Mouse (Mus musculus): ENCODE results near the gene Wfdc17. TPM values are rescaled to one million over a fixed set of nuclear protein-coding genes. Genes with fewer than 3 reads are reported as not detected.

The Wfdc17 gene
- polyA plus RNA-seq, 1 experiment from 2014 or later, result 1.9 TPM

DNA sequence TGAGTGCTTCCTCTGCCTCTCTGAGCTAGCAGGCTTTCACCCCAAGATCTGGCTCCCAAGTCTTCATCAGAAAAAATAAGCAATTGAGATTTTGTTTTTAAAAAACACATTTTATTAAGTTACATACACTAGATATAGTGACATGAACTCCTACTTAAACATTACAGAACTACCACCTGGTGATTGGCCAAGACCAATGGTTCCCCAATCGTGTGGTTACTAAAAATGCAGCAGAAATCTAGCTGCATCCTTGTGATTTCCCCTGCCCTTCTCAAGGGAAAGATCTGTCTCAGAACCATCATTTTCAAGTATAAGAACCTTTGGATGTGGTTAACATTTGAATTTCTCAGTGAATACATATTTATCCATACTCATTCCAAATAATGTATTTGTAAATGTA lies 30.4 kb downstream of the Wfdc17 start:
- H3K9ac ChIP-seq (ENCODE audit: low read depth, low read length), result no peak overlapping the region
- no peak overlapping the region for H3K4me3 ChIP-seq (ENCODE audit: low read length)
- no peaks in the 10 kb centered on the region for H3K36me3 ChIP-seq (ENCODE audit: control insufficient read depth, insufficient read depth, low read length)
- 79% methylated on average over 1 of the region's 1 CpGs for WGBS
- H3K27ac ChIP-seq (ENCODE audit: low read length), result no peak overlapping the region
- no peaks in the 10 kb centered on the region for H3K27me3 ChIP-seq (replicated peaks; ENCODE audit: control insufficient read depth, insufficient read depth, low read length)
- H3K9me3 ChIP-seq (ENCODE audit: control insufficient read depth, low read length), result no peaks in the 10 kb centered on the region
- no peak overlapping the region for H3K4me2 ChIP-seq (ENCODE audit: low read depth, low read length)
- H3K4me1 ChIP-seq (ENCODE audit: control insufficient read depth, insufficient read depth, low read length), result no peaks in the 10 kb centered on the region
- ATAC-seq, result no peak

GRCm38 (mm10) chr11:83735881-83736280 lies 32.1 kb downstream of the Wfdc17 start:
- Histone ChIP-seq H3K27me3 (replicated peaks; ENCODE audit: control insufficient read depth, insufficient read depth, low read length) (no peaks in the 10 kb centered on the region), H3K4me1 (ENCODE audit: control insufficient read depth, insufficient read depth, low read length) (no peaks in the 10 kb centered on the region), H3K36me3 (ENCODE audit: control insufficient read depth, insufficient read depth, low read length) (no peaks in the 10 kb centered on the region), H3K9me3 (ENCODE audit: control insufficient read depth, low read length) (no peaks in the 10 kb centered on the region), H3K4me3 (ENCODE audit: low read length) (no peak overlapping the region), H3K4me2 (ENCODE audit: low read depth, low read length) (no peak overlapping the region), H3K9ac (ENCODE audit: low read depth, low read length) (no peak overlapping the region), H3K27ac (ENCODE audit: low read length) (no peak overlapping the region)
- no peak for ATAC-seq
- 84% methylated on average over 2 of the region's 2 CpGs for WGBS

- 82% methylated on average over 3 of the region's 3 CpGs for WGBS
- H3K9me3 ChIP-seq (ENCODE audit: control insufficient read depth, low read length), result no peaks in the 10 kb centered on the region
Observed at GRCm38 (mm10) chr11:83737109-83737558, 33.3 kb downstream of the Wfdc17 start.

GRCm38 (mm10) chr11:83739241-83739640 lies 35.5 kb downstream of the Wfdc17 start:
- ATAC-seq, result no peak
- Histone ChIP-seq H3K4me3 (ENCODE audit: low read length) (no peak overlapping the region), H3K27ac (ENCODE audit: low read length) (no peak overlapping the region), H3K4me2 (ENCODE audit: low read depth, low read length) (no peak overlapping the region), H3K9ac (ENCODE audit: low read depth, low read length) (no peak overlapping the region), H3K27me3 (replicated peaks; ENCODE audit: control insufficient read depth, insufficient read depth, low read length) (no peaks in the 10 kb centered on the region), H3K9me3 (ENCODE audit: control insufficient read depth, low read length) (no peaks in the 10 kb centered on the region), H3K4me1 (ENCODE audit: control insufficient read depth, insufficient read depth, low read length) (no peaks in the 10 kb centered on the region), H3K36me3 (ENCODE audit: control insufficient read depth, insufficient read depth, low read length) (no peaks in the 10 kb centered on the region)
- 22% methylated on average over 5 of the region's 5 CpGs for WGBS

More at GRCm38 (mm10) chr11:83737109-83737558, 33.3 kb downstream of the Wfdc17 start:
- H3K9ac ChIP-seq (ENCODE audit: low read depth, low read length), result no peak overlapping the region
- no peaks in the 10 kb centered on the region for H3K4me1 ChIP-seq (ENCODE audit: control insufficient read depth, insufficient read depth, low read length)
- no peak overlapping the region for H3K4me2 ChIP-seq (ENCODE audit: low read depth, low read length)
- no peak overlapping the region for H3K27ac ChIP-seq (ENCODE audit: low read length)
- no peak for ATAC-seq
- no peaks in the 10 kb centered on the region for H3K36me3 ChIP-seq (ENCODE audit: control insufficient read depth, insufficient read depth, low read length)
- no peak overlapping the region for H3K4me3 ChIP-seq (ENCODE audit: low read length)
- H3K27me3 ChIP-seq (replicated peaks; ENCODE audit: control insufficient read depth, insufficient read depth, low read length), result no peaks in the 10 kb centered on the region

GRCm38 (mm10) chr11:83740443-83740991 lies 36.7 kb downstream of the Wfdc17 start:
- Histone ChIP-seq H3K36me3 (ENCODE audit: control insufficient read depth, insufficient read depth, low read length) (no peaks in the 10 kb centered on the region), H3K9me3 (ENCODE audit: control insufficient read depth, low read length) (no peaks in the 10 kb centered on the region), H3K9ac (ENCODE audit: low read depth, low read length) (no peak overlapping the region), H3K4me1 (ENCODE audit: control insufficient read depth, insufficient read depth, low read length) (no peaks in the 10 kb centered on the region), H3K27ac (ENCODE audit: low read length) (no peak overlapping the region), H3K27me3 (replicated peaks; ENCODE audit: control insufficient read depth, insufficient read depth, low read length) (no peaks in the 10 kb centered on the region), H3K4me3 (ENCODE audit: low read length) (no peak overlapping the region), H3K4me2 (ENCODE audit: low read depth, low read length) (no peak overlapping the region)
- no peak for ATAC-seq
- 82% methylated on average over 4 of the region's 4 CpGs for WGBS

GRCm38 (mm10) chr11:83741841-83742240 lies 38.0 kb downstream of the Wfdc17 start:
- Histone ChIP-seq H3K4me2 (ENCODE audit: low read depth, low read length) (no peak overlapping the region), H3K4me3 (ENCODE audit: low read length) (no peak overlapping the region), H3K4me1 (ENCODE audit: control insufficient read depth, insufficient read depth, low read length) (no peaks in the 10 kb centered on the region), H3K36me3 (ENCODE audit: control insufficient read depth, insufficient read depth, low read length) (no peaks in the 10 kb centered on the region), H3K9me3 (ENCODE audit: control insufficient read depth, low read length) (no peaks in the 10 kb centered on the region), H3K27ac (ENCODE audit: low read length) (no peak overlapping the region), H3K9ac (ENCODE audit: low read depth, low read length) (no peak overlapping the region), H3K27me3 (replicated peaks; ENCODE audit: control insufficient read depth, insufficient read depth, low read length) (no peaks in the 10 kb centered on the region)
- ATAC-seq, result no peak
- 57% methylated on average over 5 of the region's 5 CpGs for WGBS

DNA sequence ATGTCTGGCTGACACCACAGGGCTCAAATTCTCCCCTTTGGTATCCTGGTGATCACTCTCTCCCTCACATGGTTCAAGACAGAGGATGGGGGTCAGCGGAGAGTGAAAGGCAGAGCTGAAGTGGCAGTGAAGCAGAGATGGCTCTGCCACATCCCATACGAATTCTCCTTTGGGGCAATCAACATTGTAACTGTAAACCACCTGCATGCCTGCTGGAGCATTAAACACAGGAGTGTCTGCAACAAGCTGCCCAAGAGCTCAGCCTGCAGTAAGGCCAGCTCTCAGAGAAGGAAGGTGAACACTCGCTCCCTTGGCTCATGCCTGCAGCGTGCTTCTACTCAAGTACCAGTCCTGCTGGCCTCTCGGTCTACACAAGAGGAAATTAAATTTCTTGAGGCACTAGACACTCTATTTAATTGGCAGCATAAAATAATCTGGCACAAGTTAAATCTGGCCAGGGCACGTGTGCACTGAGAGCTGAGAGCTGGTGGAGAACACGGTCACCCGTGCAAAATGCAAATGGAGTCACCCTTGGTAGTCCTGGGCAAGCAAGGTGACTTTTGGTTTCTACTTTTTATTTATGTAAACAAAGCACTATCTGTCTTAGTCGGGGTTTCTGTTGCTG lies 39.1 kb downstream of the Wfdc17 start:
- H3K27me3 ChIP-seq (replicated peaks; ENCODE audit: control insufficient read depth, insufficient read depth, low read length), result no peaks in the 10 kb centered on the region
- no peak for ATAC-seq
- H3K4me3 ChIP-seq (ENCODE audit: low read length), result no peak overlapping the region
- no peaks in the 10 kb centered on the region for H3K4me1 ChIP-seq (ENCODE audit: control insufficient read depth, insufficient read depth, low read length)
- H3K36me3 ChIP-seq (ENCODE audit: control insufficient read depth, insufficient read depth, low read length), result no peaks in the 10 kb centered on the region
- H3K9me3 ChIP-seq (ENCODE audit: control insufficient read depth, low read length), result no peaks in the 10 kb centered on the region
- 69% methylated on average over 9 of the region's 9 CpGs for WGBS
- no peak overlapping the region for H3K9ac ChIP-seq (ENCODE audit: low read depth, low read length)
- H3K4me2 ChIP-seq (ENCODE audit: low read depth, low read length), result no peak overlapping the region
- H3K27ac ChIP-seq (ENCODE audit: low read length), result no peak overlapping the region

- 80% methylated on average over 3 of the region's 3 CpGs for WGBS
- Histone ChIP-seq H3K4me1 (ENCODE audit: control insufficient read depth, insufficient read depth, low read length) (no peaks in the 10 kb centered on the region), H3K9me3 (ENCODE audit: control insufficient read depth, low read length) (no peaks in the 10 kb centered on the region), H3K4me2 (ENCODE audit: low read depth, low read length) (no peak overlapping the region), H3K4me3 (ENCODE audit: low read length) (no peak overlapping the region), H3K36me3 (ENCODE audit: control insufficient read depth, insufficient read depth, low read length) (no peaks in the 10 kb centered on the region), H3K27me3 (replicated peaks; ENCODE audit: control insufficient read depth, insufficient read depth, low read length) (no peaks in the 10 kb centered on the region), H3K9ac (ENCODE audit: low read depth, low read length) (no peak overlapping the region), H3K27ac (ENCODE audit: low read length) (no peak overlapping the region)
- no peak for ATAC-seq
Observed at GRCm38 (mm10) chr11:83743525-83743924, 39.7 kb downstream of the Wfdc17 start.

DNA sequence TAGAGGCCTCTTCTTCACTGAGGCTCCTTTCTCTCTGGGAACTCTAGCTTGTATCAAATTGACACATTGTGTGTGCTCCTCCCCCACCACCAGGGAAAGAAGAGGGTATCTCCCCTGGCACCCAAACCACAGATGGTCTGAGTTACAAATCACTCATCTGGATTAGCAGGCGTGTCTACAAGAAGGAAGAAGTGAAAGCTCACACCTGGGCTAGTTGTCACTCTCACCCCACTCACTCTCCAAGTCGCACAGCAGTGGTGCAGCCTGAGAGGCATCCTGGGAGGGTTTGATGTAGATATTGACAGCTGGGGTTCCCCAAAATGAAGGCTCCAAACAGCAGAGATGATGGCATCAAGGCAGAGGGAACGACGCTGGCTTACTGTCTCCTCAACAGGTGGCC lies 42.4 kb downstream of the Wfdc17 start:
- H3K9me3 ChIP-seq (ENCODE audit: control insufficient read depth, low read length), result no peaks in the 10 kb centered on the region
- no peak overlapping the region for H3K4me3 ChIP-seq (ENCODE audit: low read length)
- H3K4me2 ChIP-seq (ENCODE audit: low read depth, low read length), result no peak overlapping the region
- H3K9ac ChIP-seq (ENCODE audit: low read depth, low read length), result no peak overlapping the region
- WGBS, result 64% methylated on average over 4 of the region's 4 CpGs
- H3K36me3 ChIP-seq (ENCODE audit: control insufficient read depth, insufficient read depth, low read length), result no peaks in the 10 kb centered on the region
- H3K27me3 ChIP-seq (replicated peaks; ENCODE audit: control insufficient read depth, insufficient read depth, low read length), result no peaks in the 10 kb centered on the region
- no peak overlapping the region for H3K27ac ChIP-seq (ENCODE audit: low read length)
- no peaks in the 10 kb centered on the region for H3K4me1 ChIP-seq (ENCODE audit: control insufficient read depth, insufficient read depth, low read length)
- no peak for ATAC-seq

DNA sequence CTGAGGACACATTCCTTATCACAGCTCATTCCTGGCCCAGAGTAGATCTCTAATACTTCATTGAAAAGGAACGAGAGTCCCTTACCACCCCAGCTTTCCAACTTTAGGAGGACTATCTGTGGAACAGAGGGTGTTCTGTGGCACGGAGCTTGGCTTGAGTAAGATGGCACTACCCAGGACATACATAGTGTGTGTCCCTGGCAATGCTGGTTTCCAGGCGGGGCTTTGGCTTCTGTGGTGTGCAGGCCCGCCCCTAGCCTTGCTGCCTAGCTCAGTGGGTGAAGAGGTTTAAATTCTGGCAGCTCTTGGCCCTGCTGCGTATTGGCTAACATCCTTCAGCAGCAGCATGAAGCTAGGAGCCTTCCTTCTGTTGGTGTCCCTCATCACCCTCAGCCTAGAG lies 42.9 kb downstream of the Wfdc17 start, which contains the start of gene Wfdc21:
Wfdc21 (plus strand) TSS at position 260 of the 400 bp plus-strand sequence.
- Histone ChIP-seq H3K27me3 (replicated peaks; ENCODE audit: control insufficient read depth, insufficient read depth, low read length) (no peaks in the 10 kb centered on the region), H3K9ac (ENCODE audit: low read depth, low read length) (no peak within 1 kb of the TSS), H3K4me1 (ENCODE audit: control insufficient read depth, insufficient read depth, low read length) (no peaks in the 10 kb centered on the region), H3K4me3 (ENCODE audit: low read length) (no peak within 1 kb of the TSS), H3K36me3 (ENCODE audit: control insufficient read depth, insufficient read depth, low read length) (no peaks in the 10 kb centered on the region), H3K4me2 (ENCODE audit: low read depth, low read length) (no peak within 1 kb of the TSS), H3K27ac (ENCODE audit: low read length) (no peak within 1 kb of the TSS), H3K9me3 (ENCODE audit: control insufficient read depth, low read length) (no peaks in the 10 kb centered on the region)
- 84% methylated on average over 5 of the region's 5 CpGs for WGBS
- ATAC-seq, result no peak

All from intestine, embryonic 16.5 days (tissue).